Mouse (Mus musculus) heart, postnatal 0 days (tissue): ENCODE data around the gene Dlk1.

Experiments
- CTCF ChIP-seq: IDR thresholded peaks from 2 replicates; pipeline ENCODE4 v1.5.1; 2016; ENCODE audit warnings: antibody characterized with exemption, control low read depth, low read depth
- EP300 ChIP-seq: IDR thresholded peaks from 2 replicates; pipeline ENCODE4 v1.6.1; 2016; ENCODE audit warnings: antibody characterized with exemption, low read depth

DNA sequence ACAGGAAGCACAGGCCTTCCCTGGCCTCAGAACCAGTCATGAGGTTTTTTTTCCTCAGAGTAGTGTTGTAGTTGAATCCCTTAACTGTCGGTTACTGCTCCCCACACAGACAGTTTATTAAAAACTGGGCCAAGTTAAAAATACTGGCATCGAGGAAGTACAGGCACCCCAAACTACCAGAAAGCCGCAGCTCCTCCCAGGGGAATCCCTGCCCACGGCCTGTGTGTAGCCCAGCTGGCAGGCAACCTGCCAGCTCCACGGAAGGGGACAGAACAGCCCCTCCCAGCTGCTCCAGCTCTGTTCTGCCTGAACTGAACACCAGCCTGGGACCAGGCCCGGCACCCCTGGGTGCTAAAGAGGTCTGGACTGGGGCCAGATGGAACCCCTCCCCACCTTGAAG lies 11.3 kb upstream of the Dlk1 start:
- TF ChIP-seq EP300, result no peak
- no peak for TF ChIP-seq CTCF
